Mouse (Mus musculus) cortical plate, adult 2 months (tissue): Measurements from ENCODE around the gene Fbxw10.

Experiments
- CTCF ChIP-seq: fragments of 200-500 bp; IDR thresholded peaks from 2 replicates; pipeline ENCODE4 v1.5.1; 2011; ENCODE audit warnings: mild to moderate bottlenecking, control low read depth, low read length; ENCODE audit not compliant: insufficient read depth; ENCODE audit errors: extremely low read depth
- POLR2A ChIP-seq: fragments of 200-500 bp; IDR thresholded peaks from 2 replicates; pipeline ENCODE4 v1.6.1; 2011; ENCODE audit warnings: mild to moderate bottlenecking, low read length, control low read depth; ENCODE audit not compliant: insufficient read depth; ENCODE audit errors: extremely low read depth

DNA sequence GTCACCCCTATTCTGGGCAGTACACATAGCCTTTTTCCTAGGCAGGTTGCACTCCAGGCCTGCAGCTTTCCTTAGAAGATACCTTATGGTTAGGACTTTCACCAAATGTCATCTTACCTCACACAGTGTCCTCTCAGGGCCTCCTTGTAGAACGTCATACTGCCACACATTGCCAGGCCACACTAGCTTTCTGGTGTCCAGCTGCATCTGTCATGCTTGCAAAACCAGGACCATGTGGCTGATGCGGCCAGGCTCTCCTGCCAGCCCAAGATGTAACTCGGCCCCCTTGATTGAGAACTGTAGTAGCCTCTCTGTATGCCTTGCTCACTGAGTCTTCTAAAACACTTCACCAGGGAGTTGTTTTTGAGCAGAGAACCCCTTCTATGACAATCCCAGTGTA, 19.0 kb upstream of the Fbxw10 start:
- TF ChIP-seq CTCF: no peak
- no peak for TF ChIP-seq POLR2A
